Mouse (Mus musculus): ENCODE results near the gene Lrig3.

Lrig3 gene

DNA sequence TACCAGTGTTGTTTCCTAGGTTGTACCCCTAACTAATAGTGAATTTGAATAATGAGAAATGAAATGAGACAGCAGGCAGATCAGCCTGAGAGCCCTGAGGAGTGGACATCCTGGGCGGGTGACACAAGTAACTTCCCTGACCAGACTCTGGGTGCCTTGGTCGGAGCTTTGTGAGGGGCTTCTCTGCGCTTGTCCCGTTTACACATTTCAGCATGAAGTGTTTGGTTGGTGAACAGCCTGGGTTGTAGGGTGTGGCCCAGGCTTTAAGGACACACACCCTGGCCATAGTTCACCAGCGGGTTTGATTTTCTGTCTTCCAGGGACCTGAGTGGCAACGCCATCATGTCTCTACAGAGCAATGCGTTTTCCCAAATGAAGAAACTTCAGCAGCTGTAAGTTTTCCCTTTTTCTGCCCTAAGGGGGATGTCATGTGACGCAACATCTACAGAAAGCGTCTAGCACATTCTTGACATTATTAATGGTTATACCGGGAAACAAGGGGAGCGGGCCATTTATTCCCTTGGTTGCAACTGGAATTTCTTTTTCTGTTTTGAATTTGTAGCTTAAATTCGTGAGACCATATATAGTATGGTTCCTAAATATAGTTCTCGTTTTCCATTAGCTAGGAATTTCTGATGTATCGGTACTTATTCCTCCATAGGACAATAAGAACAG is 36.2 kb downstream of the Lrig3 start:
- DNase-seq (ENCODE audit: low spot score): no peak

DNA sequence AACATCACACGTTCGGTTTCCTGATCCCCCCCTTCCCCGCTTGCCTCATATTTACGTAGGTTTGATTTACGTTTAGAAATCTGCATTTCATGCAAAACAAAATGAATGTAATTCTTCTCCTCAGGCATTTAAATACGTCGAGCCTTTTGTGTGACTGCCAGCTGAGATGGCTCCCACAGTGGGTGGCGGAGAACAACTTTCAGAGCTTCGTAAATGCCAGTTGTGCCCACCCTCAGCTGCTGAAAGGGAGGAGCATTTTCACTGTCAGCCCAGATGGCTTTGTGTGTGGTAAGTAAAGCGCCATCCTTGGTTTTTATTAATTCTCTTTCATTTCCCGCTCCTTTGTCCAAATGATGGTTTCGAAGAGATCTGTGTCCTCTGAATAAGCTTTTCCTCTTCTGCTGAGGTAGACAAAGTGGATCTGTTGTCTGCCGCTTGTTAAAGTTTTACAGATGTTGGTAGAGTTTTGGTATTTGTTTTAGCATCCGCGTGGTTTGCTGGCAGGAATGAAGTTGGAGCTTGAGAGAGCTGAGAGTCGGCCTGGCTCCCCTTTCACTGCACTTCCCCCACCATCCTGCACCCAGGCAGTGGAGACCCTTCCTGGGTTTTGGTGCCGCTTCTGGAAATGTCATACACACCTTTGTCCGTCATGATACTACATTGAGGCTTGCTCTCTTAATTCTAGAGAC is 37.0 kb downstream of the Lrig3 start:
- no peak for DNase-seq (ENCODE audit: low spot score)

DNA sequence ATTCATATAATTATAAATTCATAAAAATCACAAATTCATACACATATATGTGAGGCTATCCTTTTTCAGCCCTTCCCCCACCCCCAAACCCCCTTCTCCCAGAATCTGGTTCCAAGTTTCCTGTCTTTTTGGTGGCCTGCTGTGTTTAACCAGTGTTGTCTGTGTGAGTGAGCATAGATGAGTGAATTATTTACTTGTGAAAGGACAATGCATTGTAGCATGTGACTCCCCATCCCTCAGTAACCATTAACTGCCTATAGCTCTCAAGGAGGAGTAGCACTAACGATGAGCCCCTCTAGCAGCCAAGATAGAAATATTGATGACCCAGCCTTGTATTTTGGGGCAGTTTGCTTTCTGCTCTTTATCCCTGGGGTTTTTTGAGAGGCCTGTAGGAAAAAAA is 37.9 kb downstream of the Lrig3 start:
- no peak for DNase-seq (ENCODE audit: low spot score)

DNA sequence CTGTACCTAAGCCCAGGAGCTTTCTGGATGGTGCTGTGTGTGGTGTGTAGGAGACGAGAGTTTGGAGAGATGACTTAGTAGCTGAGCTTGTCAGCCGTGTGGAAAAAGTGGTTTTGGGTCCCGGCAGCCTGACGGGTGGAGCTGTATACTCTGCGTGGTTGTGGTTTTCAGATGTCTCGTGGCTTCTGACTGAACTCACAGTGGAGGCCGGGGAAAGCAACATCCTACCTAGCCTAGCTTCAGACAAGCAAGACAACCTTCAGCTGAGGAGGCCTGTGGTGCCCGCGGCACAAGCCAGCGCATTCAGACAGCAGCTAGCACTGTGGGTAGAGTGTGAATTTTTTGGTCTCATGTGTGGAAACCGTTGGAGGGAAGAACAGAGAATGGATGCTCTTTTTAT is 47.7 kb downstream of the Lrig3 start:
- DNase-seq (ENCODE audit: low spot score): no peak

DNA sequence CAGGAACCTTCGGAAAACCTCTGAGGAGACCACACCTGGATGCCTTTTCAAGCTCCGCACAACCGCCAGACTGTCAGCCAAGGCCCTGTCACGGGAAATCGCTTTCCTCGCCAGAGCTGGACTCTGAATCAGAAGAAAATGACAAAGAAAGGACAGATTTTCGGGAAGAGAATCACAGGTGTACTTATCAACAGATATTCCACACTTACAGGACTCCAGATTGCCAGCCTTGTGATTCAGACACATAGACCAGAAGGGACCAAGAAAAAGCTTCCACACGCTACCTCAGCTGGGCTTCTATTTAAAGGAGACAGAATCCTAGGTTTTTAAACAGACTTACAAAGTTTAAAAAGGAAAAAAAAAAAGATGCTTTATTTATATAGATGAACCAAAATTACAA is 48.7 kb downstream of the Lrig3 start:
- DNase-seq (ENCODE audit: low spot score): no peak

DNA sequence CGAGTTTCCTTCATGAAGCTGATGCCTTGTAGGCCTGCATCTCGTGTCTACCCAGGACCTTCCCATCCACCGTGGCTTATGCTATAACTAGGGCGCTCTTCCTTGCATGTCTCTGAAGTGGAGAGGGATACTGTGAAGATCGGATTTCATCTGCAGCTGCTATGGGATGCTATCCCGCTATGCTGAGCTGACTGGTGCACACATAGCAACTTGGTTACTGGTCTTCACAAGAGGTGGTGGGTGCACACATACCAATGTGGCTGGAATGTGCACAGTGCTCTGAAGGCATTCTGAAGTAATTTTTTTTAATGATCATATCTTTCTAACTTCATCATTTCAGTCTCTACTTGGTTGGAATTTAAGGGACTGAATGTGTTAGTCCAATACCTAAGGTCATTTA is 49.7 kb downstream of the Lrig3 start:
- no peak for DNase-seq (ENCODE audit: low spot score)

DNA sequence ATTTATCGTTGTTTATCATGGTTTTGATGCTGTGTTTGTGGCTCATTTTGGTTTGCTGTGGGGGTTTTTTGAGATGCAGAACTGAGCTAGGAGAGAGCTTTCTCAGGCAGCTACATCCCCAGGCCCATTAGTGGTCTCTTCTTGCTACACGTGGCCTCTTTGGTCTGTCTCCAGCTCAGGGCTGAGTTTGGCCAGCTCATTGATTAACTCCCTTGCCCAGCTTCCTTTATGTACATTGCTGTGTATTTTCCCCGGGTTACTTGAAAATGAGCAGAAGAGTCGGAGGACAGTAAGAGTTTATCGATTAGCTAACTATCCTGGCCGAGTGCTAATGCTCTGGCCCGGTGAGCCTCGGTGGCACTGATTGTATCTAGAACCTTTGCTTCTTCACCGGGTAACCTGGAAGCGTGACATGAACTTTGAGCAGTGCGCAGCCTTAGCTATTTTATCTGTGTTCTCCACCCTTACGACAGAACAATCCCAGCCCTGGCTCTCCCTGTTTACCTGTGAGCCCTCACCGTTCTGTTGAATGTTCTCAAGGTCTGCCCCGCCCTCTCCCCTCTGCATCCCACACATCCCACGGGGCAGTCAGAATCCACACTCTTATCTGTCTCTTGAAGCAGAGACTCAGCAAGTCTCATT is 53.5 kb downstream of the Lrig3 start:
- DNase-seq (ENCODE audit: low spot score): no peak

DNA sequence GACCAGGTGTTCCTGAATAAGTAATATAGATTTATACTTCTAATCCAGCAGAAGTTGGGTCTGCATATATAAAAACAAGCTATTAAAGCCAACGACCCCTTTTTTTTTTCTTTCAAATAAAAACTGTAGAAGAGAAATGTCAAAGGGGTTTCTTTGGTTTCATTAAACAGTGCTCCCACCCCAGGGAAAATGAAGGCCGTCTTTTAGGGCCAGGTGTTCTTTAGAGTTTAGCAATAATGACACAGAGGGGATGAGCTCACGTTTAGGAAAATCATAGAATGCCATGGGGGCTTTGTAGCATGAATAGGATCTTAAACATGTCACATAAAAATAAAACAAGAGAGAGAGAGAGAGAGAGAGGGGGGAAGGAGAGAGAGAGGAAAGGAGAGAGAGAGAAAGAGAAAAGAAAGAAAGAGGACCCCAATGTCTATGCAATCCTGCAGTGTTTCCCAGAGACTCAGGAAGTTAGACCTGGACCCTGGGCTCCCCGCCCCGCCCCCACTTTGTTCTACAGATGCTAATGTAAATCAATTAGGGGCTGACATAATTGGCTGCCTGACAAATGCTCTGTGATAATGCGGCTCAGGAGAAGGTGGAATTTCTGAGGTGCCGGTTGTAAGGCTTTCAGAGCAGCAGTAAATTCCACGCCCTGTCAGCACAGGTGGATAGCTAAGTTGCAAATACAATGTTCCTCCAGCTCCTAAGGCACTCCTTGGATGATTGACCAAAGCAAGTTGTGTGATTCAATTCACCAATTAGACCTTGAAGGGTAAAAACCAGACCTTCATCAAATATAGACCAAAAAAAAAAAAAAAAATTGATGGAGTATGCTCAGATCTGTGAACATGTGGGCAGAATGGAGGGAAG is 62.8 kb downstream of the Lrig3 start:
- DNase-seq (ENCODE audit: low spot score): peak; percentile 51

DNA sequence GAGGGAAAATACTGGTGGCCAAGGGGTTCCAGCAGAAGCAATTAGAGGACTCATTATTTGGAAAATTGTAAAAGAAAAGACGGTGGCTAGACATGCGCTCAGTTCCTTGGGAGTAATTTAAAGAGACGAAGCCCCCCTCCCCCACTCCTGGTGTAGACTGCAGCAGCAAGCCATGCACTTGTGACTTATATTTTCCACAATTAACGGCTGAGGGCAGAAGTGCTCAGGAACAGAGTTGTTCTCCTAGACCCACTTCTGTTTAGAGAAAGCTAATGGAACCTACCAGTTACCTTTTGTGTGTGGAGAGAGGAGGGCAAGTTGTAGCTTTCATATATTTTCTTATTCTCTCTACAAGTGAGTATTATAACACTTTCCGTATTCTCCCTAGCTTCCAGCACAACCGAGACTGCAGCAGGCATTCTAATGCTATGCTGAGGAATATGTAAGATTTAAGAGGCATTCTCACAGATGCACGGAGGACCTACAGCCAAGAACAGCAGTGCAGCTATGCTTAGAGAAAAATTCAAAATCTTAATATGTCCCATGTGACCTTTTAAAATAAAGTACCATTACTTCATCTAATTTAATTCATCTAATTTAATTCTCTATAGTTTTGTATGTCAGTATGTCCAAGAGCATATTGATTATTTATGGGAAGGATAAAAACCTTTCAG is 63.6 kb downstream of the Lrig3 start:
- peak; percentile 36 for DNase-seq (ENCODE audit: low spot score)

DNA sequence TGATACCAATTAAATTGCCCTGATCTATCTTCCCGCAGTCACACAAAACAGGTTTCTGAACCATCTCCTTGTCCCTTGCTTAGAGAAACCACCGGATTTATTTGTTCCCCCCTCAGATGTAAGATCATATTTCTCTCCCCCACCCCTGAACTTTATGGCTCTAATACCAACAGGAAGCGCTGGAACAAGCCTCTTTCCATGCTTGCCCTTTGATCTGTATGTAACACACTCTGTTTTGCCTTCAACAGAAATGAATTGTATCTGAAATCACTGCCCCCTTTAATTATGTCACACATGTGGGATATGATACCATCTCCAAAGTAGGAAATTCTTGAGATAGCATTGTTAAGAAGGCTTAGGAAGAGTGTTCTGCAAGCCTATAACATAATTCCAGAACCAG is 90.9 kb downstream of the Lrig3 start:
- peak; percentile 18 for DNase-seq (ENCODE audit: low spot score)

DNA sequence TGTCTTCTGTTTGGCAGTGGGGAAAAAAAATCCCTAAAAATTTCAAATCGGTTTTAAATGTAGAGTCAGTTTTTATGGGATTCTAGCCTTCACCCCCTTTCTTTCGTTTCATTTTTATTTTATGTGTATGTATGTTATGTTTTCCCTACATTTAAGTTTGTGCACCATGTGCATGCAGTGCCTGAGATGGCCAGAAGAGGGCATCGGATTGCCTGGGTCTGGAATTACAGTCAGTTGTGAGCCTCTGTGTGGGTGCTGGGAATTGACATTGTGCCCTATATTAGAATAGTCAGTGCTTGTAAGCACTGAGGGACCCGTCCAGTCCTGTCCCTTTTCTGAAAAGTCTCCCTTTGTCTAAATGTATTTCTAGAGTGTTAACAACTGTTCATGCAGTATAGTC is 96.8 kb downstream of the Lrig3 start:
- DNase-seq (ENCODE audit: low spot score): no peak
